Mouse (Mus musculus) heart, embryonic 11.5 days (tissue): Measurements from ENCODE around the gene Gm5294. TPM values are rescaled to one million over a fixed set of nuclear protein-coding genes. Genes with fewer than 3 reads are reported as not detected.

Experiments
- ATAC-seq: fragments of 200-750 bp; cut with Nextera tagmentation; replicated peaks from 2 replicates; pipeline ENCODE4 v1.8.0; 2017; ENCODE audit warnings: moderate library complexity; ENCODE audit not compliant: insufficient number of reproducible peaks, low FRiP score, low TSS enrichment
- H3K27ac ChIP-seq: fragments of 300-500 bp; sonication (generic); 2 replicates; pipeline ENCODE4 v1.5.1; 2014; ENCODE audit warnings: mild to moderate bottlenecking, low read depth, low read length
- H3K27me3 ChIP-seq: fragments of 300-500 bp; sonication (generic); 2 replicates; pipeline ENCODE4 v1.6.1; 2014; ENCODE audit warnings: mild to moderate bottlenecking, low read length, mixed read lengths; ENCODE audit not compliant: control insufficient read depth, insufficient read depth
- H3K36me3 ChIP-seq: fragments of 300-500 bp; sonication (generic); 2 replicates; pipeline ENCODE4 v1.6.1; 2014; ENCODE audit warnings: mild to moderate bottlenecking, low read length, moderate library complexity, mixed read lengths; ENCODE audit not compliant: control insufficient read depth, insufficient read depth
- H3K4me1 ChIP-seq: fragments of 300-500 bp; sonication (generic); 2 replicates; pipeline ENCODE4 v1.6.1; 2014; ENCODE audit warnings: low read length; ENCODE audit not compliant: control insufficient read depth, insufficient read depth
- H3K4me2 ChIP-seq: fragments of 300-500 bp; sonication (generic); 2 replicates; pipeline ENCODE4 v1.6.1; 2014; ENCODE audit warnings: mild to moderate bottlenecking, moderate library complexity
- H3K4me3 ChIP-seq: fragments of 300-500 bp; sonication (generic); 2 replicates; pipeline ENCODE4 v1.5.1; 2014; ENCODE audit warnings: low read depth, low read length
- H3K9ac ChIP-seq: fragments of 300-500 bp; sonication (generic); 2 replicates; pipeline ENCODE4 v1.6.1; 2014; ENCODE audit warnings: mild to moderate bottlenecking, low read depth, low read length, moderate library complexity
- H3K9me3 ChIP-seq: fragments of 300-500 bp; sonication (generic); replicated peaks from 2 replicates; pipeline ENCODE4 v1.6.1; 2016; ENCODE audit warnings: low read length; ENCODE audit not compliant: control insufficient read depth
- WGBS: fragments of 180-500 bp; shearing (Covaris S2); extraction: QIAGEN DNeasy Blood & Tissue Kit; methylation state at CpG from one replicate; pipeline ENCODE4 v1.1.7; 2014; ENCODE audit not compliant: insufficient replicate concordance; 5-methylcytosine and 5-hydroxymethylcytosine counted together
- polyA plus RNA-seq: library from polyadenylated mRNA; unstranded; fragments of >200 nt; fragmentation: Nextera tagmentation; extraction: Ambion mirVana; gene quantifications from 2 replicates; pipeline ENCODE4 v1.2.1, GENCODE M21; 2014

Gene Gm5294
- polyA plus RNA-seq: not detected in 2 replicates

DNA sequence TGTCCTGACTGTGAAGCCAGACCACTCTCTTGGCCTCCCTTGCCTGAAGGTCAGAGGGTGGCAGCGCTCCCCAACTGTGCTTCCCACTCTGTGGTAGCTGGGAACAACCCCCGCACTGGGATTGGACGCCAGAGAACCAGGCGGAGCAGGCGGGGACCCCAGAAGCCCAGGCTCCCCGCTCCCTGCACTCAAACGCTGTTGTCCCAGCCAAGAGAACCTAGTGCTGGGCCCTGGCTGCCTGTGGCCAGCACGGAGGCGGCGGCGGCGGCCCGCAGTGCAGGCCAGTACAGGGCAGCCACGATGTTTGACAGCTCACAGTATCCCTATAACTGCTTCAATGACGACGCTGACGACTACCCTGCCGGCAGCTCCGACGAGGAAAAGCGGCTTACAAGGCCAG lies at the start of gene Gm5294:
Gene Gm5294, plus strand, starts transcription at position 301 of the 400 bp plus-strand sequence.
- Histone ChIP-seq H3K36me3 (no peaks in the 10 kb centered on the region), H3K27ac (no peak within 1 kb of the TSS), H3K4me2 (peak within 1 kb of the TSS; percentile 74), H3K9me3 (no peaks in the 10 kb centered on the region), H3K4me3 (peak within 1 kb of the TSS; percentile 39), H3K9ac (peak within 1 kb of the TSS; percentile 36; the same call in 1 of the 2 replicates), H3K4me1 (no peaks in the 10 kb centered on the region), H3K27me3 (peaks cover 65% of the 10 kb centered on the region)
- ATAC-seq: no peak
- WGBS: 7% methylated on average over 21 of the region's 21 CpGs

GRCm38 (mm10) chr5:138775096-138775495 lies 44.8 kb upstream of the Gm5294 start:
- no peak overlapping the region for H3K4me2 ChIP-seq
- ATAC-seq: no peak
- no peak overlapping the region for H3K4me3 ChIP-seq
- no peaks in the 10 kb centered on the region for H3K36me3 ChIP-seq
- WGBS: 81% methylated on average over 5 of the region's 5 CpGs
- peaks cover 7% of the 10 kb centered on the region; the same call in 1 of the 2 replicates for H3K4me1 ChIP-seq
- no peaks in the 10 kb centered on the region for H3K9me3 ChIP-seq
- H3K9ac ChIP-seq: no peak overlapping the region
- H3K27ac ChIP-seq: no peak overlapping the region
- H3K27me3 ChIP-seq: no peaks in the 10 kb centered on the region

DNA sequence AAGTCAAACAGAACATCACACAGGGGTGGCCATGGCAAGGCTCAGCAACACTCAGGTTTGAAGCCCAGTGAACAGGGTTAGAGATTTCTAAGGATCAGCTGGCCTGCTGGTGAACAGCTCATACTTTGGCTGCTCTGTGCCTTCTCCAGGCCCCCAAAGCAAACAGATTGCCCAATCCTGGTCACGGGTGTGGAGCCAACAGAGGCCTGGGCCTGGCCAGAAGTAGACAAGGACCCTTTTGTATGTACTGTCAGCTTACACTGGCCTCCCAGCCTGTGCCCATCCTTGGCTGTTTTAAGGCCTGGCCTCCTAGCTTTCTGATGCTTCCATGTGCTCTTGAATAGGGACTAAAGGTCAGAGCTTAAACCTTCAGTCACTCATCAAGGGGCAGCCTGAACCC lies 43.5 kb upstream of the Gm5294 start:
- no peak overlapping the region for H3K27ac ChIP-seq
- no peak overlapping the region for H3K9ac ChIP-seq
- 63% methylated on average over 1 of the region's 1 CpGs for WGBS
- no peak overlapping the region for H3K4me3 ChIP-seq
- H3K27me3 ChIP-seq: no peaks in the 10 kb centered on the region
- H3K4me1 ChIP-seq: peaks cover 7% of the 10 kb centered on the region; the same call in 1 of the 2 replicates
- no peak overlapping the region for H3K4me2 ChIP-seq
- ATAC-seq: no peak
- no peaks in the 10 kb centered on the region for H3K36me3 ChIP-seq
- no peaks in the 10 kb centered on the region for H3K9me3 ChIP-seq

- H3K4me2 ChIP-seq: no peak overlapping the region
- H3K9me3 ChIP-seq: no peaks in the 10 kb centered on the region
- no peak for ATAC-seq
- no peak overlapping the region for H3K9ac ChIP-seq
- H3K4me3 ChIP-seq: no peak overlapping the region
- H3K4me1 ChIP-seq: peaks cover 12% of the 10 kb centered on the region
- H3K27me3 ChIP-seq: no peaks in the 10 kb centered on the region
- no peaks in the 10 kb centered on the region for H3K36me3 ChIP-seq
- whole genome bisulfite sequencing: 61% methylated on average over 9 of the region's 9 CpGs
- no peak overlapping the region for H3K27ac ChIP-seq
Observed at GRCm38 (mm10) chr5:138778731-138779463, 41.0 kb upstream of the Gm5294 start.

DNA sequence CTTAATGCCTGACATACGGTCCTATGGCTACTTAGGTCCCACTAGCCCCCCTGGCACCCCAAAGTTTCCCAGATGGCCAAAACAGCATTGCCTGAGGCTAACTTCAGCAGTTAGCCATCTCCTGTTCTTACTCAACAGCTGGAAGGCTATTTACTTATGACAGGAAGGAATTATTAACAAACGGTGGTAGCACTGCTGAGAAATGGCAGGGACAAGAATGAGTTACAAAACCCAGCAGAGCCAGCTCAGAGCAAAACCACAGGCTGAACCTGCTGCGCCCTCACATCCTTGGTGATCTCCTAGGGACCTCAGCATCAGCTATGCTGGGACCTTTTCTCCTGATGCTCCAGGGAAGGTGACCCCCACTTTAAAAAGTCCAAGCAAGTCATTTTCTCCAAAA lies 40.2 kb upstream of the Gm5294 start:
- Histone ChIP-seq H3K27ac (no peak overlapping the region), H3K4me3 (no peak overlapping the region), H3K9me3 (no peaks in the 10 kb centered on the region), H3K4me1 (peaks cover 12% of the 10 kb centered on the region), H3K36me3 (no peaks in the 10 kb centered on the region), H3K9ac (no peak overlapping the region), H3K4me2 (no peak overlapping the region), H3K27me3 (no peaks in the 10 kb centered on the region)
- ATAC-seq: no peak
- WGBS: 74% methylated on average over 3 of the region's 3 CpGs

GRCm38 (mm10) chr5:138782697-138783096 lies 37.2 kb upstream of the Gm5294 start:
- Histone ChIP-seq H3K9ac (no peak overlapping the region), H3K27ac (no peak overlapping the region), H3K4me2 (no peak overlapping the region), H3K36me3 (no peaks in the 10 kb centered on the region), H3K9me3 (no peaks in the 10 kb centered on the region), H3K4me3 (no peak overlapping the region), H3K4me1 (peaks cover 12% of the 10 kb centered on the region), H3K27me3 (no peaks in the 10 kb centered on the region)
- no peak for ATAC-seq
- 87% methylated on average over 1 of the region's 1 CpGs for WGBS

DNA sequence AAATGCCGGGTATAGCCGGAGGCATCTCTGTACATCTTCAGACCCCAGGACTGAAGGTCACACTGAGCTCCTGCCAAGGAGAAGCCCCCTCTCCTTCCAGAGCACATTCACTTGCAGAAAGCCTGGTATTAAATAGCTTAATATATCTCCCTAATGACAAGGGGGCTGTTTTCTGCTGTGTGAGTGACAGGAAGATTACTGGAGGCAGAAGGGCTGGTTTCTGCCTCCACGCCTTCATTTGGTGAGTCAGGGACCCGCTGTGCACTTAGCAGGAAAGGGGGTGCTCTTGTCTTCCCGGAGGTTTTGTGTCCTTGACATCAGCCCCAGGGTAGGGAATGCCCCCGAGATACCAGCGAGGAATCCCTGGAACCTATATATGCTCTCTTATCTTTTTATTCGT lies 36.7 kb upstream of the Gm5294 start:
- Histone ChIP-seq H3K27ac (no peak overlapping the region), H3K9me3 (no peaks in the 10 kb centered on the region), H3K4me3 (no peak overlapping the region), H3K27me3 (no peaks in the 10 kb centered on the region), H3K36me3 (no peaks in the 10 kb centered on the region), H3K9ac (no peak overlapping the region), H3K4me2 (no peak overlapping the region), H3K4me1 (peaks cover 12% of the 10 kb centered on the region)
- 54% methylated on average over 8 of the region's 8 CpGs for whole genome bisulfite sequencing
- ATAC-seq: no peak

DNA sequence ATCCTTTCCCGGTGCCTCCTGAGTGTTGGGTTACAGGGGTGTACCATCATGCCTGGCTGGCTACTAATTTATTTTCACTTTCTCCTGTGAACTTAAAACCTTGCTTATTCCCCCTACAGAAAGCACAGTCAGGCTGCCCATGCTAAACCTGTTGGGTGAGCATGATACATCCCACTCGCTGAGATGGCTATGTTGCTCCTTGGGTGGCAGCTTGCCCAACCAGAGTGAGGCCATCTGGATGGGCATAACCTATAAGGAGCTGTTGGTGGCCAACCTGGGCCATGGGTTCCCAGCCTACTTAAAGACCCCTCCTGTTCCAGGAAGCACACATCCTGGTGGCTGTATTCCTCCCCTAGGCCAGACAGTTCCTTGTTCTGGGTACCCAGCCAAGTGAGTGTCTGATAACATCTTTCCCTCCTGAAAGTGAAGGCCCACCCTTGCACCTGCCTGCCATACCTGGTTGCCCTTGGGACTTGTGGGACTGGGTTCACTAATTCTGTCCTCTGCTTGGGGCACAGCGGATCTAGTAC lies 33.8 kb upstream of the Gm5294 start:
- ATAC-seq: no peak
- no peaks in the 10 kb centered on the region for H3K36me3 ChIP-seq
- WGBS: 88% methylated on average over 3 of the region's 3 CpGs
- H3K27ac ChIP-seq: no peak overlapping the region
- no peaks in the 10 kb centered on the region for H3K27me3 ChIP-seq
- no peak overlapping the region for H3K4me3 ChIP-seq
- no peak overlapping the region for H3K9ac ChIP-seq
- no peak overlapping the region for H3K4me2 ChIP-seq
- no peaks in the 10 kb centered on the region for H3K9me3 ChIP-seq
- peaks cover 14% of the 10 kb centered on the region for H3K4me1 ChIP-seq

DNA sequence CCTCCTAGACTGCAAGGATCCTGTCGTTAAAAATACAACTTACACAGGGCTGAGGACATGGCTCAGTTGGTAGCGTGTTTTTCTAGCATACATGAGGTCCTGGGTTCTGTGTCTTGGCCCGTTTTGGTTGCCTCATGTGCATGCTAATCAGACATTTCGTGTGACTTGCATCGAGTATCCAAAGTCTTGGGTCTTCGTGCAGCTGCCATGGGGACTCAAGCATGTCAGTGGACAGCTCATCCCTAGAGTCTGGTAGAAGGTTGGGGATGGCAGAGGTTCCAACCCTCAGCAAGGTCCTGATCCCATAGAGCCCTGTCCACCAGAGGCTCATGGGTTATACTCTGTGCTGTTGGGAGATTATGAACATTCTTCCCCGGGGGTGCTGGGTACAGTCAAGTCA lies 32.2 kb upstream of the Gm5294 start:
- Histone ChIP-seq H3K4me2 (no peak overlapping the region), H3K27ac (no peak overlapping the region), H3K9me3 (no peaks in the 10 kb centered on the region), H3K36me3 (no peaks in the 10 kb centered on the region), H3K4me3 (no peak overlapping the region), H3K4me1 (peaks cover 14% of the 10 kb centered on the region), H3K9ac (no peak overlapping the region), H3K27me3 (no peaks in the 10 kb centered on the region)
- no peak for ATAC-seq
- 68% methylated on average over 7 of the region's 7 CpGs for WGBS
